Mouse (Mus musculus) central nervous system, embryonic 14 days (tissue): ENCODE results near the gene Vmn2r118. TPM values are rescaled to one million over a fixed set of nuclear protein-coding genes. Genes with fewer than 3 reads are reported as not detected.

Source experiments
- polyA plus RNA-seq: library from polyadenylated mRNA; depleted of rRNA; stranded (reverse); fragments of >200 nt; gene quantifications from 2 replicates; pipeline ENCODE4 v1.2.3, GENCODE M21; 2012; rRNA removed

The Vmn2r118 gene
- 0.01 TPM in 2 replicates for polyA plus RNA-seq

DNA sequence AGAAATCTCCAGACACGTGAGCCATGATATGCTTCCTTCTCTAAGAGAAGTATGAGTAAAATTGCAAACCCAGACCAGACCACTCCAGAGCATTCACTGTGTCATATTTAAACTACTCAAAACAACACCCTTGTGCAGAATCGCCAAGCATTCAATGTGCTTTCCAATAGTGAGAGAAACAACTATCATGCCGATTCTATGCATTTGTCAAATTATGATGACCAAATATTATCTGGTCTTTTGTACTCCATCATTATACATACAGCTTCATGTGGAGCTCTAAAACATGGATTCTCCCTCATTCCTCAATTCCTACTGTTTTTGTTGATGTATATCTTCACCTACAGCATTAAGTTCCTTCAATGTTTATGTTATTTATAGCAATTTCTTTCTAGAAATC lies at the start of gene Vmn2r118:
Gene Vmn2r118, minus strand, starts transcription at position 101 of the 400 bp plus-strand sequence.

Other genes starting within 250 kb of the Vmn2r118 start
- gene St6gal2, start 179.8 kb downstream of the Vmn2r118 start, polyA plus RNA-seq: 16.9 and 17.7 TPM in 2 replicates
- 19.8 and 22.7 TPM in 2 replicates for gene Pot1b, start 87.4 kb upstream of the Vmn2r118 start, polyA plus RNA-seq
- 0.02 and 0.08 TPM in 2 replicates for gene Adgre4, start 124.8 kb upstream of the Vmn2r118 start, polyA plus RNA-seq